Mouse (Mus musculus) T-cell, adult 2 months (primary cell): ENCODE data around the gene Mndal.
"Not testable (repeated sequence)": the region's sequence is repeated elsewhere in the genome, so short reads cannot be mapped to it uniquely, and the experiment has no call there.

Experiments
- DNase-seq: peaks from one replicate; pipeline ENCODE4 v3.0.0; 2022; ENCODE audit warnings: low spot score

Mndal gene

DNA sequence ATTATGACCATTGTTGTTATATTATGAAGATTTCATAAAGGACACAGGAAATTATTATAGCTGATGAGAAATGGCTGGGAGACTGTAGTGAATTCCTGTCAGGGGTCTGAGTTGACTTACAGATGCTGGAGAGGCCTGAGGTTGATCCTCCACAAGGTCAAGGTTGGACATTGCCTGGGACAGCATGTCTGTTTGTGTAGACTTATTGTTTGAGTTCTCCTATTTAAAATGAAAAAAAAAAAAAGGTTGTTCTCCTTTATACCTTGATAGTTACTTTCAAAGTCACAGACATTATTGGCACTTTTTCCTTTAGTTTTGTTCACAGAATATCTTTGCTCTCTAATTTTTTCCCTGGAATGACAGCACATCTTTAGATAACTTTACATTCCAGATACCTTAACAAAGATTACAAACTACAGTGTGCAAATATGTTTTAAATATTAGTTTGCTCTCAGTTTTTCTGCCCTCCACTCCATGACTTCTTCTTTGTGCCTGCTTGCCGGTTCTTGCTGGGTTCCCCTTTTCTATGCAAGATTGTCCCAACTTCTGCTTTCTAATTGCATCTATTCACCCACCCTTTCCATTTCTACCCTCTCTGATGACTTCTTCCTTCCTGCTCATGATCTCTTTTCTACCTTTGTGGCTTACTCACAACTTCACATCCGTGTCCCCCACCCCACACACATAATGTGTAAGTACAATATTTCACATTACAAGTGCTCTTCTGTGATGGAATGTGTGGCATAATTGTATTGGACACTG, 55.1 kb downstream of the Mndal start:
- DNase-seq = not testable (repeated sequence)

DNA sequence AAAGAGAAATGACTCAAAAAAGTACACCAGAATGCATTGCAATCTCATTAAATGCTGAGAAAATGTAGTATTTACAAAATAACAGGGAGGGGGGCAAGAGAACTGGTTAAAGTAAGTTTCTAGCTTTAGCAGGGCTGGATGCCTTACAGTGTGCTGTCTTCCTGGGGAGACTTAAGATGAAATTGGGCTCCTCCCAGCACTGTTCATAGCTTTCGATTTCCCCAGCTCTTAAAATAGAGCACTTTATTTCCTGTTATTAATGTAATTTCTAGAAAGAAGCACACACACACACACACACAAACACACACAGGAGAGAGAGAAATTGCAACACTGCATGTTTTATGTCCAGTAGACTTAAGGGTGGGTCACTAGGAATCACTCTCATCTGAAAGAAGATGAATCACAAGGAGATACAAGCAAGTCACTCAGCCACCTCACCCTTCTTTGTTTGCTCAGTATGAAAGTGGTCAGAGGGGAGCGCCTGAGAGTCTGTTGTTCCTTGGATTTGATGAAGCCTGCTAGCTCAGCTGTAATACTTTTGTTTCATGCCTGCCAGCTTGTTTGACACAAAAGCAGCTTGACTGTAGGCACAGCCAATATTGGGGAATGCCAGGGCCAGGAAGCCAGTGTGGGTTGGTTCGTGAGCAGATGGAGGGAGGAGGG, 62.2 kb downstream of the Mndal start:
- DNase-seq = peak; percentile 14

DNA sequence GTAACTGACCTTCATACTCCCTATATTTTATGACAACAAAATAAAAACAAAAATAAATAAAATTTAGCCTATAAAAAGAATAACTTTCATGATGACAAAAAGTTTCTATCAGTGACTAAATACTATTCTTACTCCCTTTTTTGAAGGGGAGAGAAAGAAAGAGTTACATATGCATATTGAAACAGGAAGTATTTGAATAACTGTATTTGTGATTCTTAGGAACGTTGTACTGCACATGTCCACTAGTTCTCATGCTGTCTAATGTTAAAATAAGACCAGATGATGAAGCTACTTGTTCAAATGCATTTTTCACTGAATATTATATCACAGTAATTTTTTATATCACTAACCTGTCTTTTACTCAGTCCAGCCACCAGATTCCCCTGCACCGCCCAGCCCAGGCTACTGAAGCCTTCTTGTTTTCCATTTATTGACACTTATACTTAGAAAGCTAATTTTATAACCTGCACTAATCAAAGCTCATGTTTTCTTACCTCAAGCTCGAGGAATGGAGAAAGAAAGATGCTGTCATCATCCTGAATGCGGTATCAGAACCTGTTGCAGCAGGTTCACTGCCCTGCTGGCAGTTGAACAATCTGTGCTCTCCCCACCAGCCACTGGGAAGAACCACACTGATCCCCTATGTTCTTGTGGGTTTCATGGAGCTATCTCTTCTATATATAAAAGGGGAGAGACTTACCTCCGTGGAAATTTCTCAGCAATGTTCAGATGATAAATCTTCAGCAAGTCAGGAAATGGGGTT, 62.9 kb downstream of the Mndal start:
- peak; percentile 13 for DNase-seq

DNA sequence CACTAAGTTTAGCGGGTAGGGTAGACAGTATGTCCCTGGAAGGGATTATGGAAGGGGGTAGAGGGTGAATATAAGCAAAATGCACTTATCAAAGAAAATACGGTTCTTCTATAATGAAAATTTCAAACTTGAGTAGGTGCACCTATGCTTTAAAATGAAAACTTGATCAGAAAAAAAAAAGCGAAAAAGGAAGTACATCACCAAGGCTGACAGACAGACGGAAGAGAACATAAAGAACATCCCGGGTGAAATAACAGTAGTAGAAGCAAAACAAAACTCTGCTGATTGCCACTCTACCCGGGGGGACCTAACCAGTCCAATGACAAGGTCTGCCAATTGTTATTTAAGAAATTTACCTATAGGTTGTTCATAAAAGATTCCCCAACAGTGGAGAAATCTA, 64.0 kb downstream of the Mndal start:
- peak; percentile 7 for DNase-seq

DNA sequence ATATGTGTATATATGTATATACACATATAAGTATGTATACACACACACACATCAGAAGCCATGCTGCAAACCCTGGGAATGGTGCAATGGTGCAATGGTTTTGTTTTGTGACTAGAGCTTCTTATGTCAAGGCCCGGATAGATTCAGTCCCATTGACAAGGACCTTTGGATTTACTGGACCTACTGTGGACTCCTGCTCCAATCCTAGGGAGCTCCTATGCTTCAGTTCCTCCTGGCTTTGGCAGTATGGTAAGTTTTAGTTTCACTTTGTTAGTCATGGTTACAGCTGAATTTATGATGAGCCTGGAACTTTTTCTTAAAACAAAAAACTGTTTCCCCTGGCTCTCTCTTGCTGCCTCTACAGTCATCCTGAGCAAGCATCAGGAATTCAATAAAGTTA, 65.2 kb downstream of the Mndal start:
- not testable (repeated sequence) for DNase-seq

DNA sequence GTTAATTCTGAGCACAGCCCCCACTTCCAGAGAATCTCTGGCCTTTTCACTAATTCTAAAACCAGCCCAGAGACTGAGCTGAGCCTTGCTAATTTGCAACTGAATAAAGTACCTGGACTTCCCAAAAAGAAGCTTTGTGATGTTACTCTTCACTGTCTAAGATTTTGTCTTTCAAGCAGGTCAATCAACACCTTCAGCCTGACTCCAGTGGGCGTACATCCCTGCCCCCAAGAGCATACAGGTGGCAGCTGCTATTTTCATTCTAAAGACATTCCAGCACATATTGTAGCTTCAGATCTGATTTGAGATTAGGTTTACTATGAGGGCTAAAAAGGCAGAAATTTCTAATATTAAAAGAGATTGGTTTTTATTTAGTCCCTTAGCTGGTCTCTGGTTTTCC, 73.7 kb downstream of the Mndal start:
- not testable (repeated sequence) for DNase-seq

DNA sequence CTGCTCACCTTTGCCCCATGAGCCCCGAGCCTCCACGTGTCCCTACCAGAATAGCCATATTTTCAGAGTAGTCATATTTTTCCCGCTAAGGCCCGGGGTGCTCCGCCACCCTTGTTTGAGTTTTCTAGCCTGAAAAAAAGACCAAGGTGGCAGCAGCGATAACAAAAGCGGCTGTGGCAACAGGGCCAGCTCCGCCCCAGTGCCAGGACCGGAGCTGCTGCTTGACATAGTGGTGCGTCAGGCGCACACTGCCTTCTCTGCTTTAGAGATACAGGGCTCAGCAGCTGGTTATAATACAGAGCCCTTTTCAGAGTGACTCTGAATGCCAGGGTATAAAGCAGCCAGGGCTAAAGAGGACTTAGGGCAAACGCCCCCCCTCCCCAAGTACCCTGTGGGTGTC, 75.8 kb downstream of the Mndal start:
- DNase-seq = no peak

DNA sequence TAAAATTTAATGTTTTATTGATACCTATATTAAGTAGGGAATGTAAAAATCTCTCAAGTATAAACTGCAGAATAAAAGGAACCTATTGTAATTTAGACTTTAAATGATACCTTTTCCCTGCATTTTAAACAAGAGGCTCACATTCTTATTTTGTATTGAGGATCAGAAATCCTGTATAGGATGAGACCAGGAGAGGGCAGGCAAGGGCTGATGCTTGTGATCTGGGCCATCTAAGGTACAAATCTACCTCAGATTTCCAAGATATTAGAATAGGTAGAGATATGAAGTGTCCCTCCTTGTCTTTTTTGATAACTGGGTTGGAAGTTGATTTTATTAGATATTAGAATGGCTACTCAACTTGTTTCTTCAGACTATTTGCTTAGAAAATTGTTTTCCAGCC, 88.6 kb downstream of the Mndal start:
- not testable (repeated sequence) for DNase-seq

DNA sequence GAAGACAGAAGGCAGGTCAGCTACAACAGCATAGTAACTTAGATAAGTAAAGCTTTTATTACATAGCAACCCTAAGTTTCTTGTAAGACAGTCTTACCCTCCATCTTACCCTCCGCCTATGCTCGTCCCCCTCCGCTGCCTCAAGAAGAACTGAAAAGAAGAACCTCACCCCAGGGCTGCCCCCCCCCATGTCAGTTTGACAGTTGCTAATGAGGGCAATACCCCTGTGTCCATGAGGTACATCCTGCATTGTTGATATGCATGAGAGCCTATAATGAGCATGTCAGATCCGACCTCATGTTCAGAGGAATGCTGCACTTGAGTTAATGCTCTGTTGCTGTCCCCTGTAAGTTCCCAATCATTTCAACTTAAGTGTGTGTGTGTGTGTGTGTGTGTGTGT, 89.4 kb downstream of the Mndal start:
- not testable (repeated sequence) for DNase-seq

DNA sequence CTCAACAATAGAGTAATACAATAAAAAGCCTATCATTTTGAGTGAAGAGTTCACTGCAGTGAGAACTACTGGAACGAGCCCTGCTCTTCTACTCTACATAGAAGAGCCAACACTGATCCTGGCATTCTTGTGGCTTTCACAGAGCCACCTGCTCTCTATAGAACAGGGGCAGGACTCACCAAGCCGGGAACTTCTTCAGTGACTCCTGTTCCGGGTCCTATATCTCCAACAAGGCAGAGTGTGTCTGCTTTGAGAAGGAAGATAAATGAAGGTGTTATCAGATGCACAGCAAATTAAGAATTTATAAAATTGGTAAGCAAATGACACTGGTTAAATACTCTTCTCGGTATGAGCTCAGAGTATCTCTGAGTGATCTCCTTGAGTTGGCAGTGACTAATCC, 96.1 kb downstream of the Mndal start:
- not testable (repeated sequence) for DNase-seq

DNA sequence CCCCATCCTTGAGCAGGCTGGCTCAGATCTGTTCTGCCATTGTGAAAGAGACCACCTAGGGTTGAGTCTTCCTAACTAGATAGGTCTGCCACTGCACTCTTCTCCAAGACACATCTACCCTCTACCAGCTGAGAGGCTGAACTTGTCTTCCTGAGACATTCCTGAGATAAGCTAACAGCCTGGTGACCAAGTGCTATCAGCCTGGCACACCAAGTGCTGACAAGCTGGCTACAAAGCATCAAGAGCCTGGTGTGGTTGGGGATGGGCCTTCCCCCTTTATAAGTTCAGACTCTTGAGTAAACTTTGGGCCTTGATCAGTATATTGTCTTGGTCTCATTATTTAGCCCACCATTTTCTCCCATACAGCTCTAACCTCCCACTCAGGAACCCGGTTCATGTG, 97.5 kb downstream of the Mndal start:
- no peak for DNase-seq

DNA sequence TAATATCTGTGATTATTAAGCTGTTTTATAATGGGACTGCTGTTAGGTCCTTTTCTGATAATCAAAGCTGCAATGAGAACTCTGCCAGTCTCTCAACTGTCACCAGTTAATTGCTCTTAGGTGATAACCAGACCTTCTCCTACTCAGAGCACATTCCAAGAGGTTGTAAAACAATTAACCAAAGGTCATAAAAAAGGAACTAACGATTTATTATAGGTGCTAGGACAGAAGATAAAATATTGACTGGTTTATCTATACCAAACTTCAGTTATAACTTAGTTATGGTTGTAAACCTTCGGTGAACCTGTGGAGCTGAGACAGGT, 120.8 kb downstream of the Mndal start:
- DNase-seq = not testable (repeated sequence)

DNA sequence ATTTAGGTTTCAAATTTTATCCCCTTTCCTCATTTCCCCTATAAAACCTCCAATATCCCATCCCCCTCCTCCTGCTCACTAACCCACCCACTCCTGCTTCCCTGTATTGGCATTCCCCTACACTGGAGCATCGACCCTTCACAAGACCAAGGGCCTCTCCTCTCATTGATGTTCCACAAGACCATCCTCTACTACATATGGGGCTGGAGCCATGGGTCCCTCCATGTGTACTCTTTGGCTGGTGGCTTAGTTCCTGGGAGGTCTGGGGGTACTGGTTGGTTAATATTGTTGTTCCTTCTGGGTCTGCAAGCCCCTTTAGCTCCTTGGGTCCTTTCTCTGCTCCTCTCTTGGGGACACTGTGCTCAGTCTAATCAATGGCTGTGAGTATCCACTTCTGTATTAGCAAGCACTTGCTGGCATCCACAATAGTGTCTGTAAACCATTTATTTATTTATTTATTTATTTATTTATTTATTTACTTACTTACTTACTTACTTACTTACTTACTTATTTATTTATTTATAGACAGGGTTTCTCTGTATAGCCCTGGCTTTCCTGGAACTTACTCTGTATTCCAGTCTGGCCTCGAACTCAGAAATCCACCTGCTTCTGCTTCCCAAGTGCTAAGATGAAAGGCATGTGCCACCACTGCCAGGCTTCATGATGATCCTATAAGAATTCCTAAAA, 121.4 kb downstream of the Mndal start:
- not testable (repeated sequence) for DNase-seq

DNA sequence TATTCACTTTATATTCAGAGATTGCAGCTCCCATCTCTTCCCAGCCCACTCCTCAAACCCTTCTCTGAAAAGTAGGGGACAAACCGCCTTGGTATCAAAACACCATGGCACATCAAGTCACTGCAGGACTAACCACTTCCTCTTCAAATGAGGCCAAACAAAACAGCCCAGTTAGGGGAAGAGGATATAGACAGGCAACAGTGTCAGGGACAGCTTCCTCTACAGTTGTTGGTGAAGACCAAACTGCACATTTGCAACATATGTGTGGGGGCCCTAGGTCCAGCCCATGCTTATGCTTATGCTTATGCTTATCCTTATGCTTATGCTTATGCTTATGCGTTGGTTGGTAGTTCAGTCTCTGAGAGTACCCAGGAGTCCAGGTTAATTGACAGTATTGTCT, 133.0 kb downstream of the Mndal start:
- peak; percentile 17 for DNase-seq

DNA sequence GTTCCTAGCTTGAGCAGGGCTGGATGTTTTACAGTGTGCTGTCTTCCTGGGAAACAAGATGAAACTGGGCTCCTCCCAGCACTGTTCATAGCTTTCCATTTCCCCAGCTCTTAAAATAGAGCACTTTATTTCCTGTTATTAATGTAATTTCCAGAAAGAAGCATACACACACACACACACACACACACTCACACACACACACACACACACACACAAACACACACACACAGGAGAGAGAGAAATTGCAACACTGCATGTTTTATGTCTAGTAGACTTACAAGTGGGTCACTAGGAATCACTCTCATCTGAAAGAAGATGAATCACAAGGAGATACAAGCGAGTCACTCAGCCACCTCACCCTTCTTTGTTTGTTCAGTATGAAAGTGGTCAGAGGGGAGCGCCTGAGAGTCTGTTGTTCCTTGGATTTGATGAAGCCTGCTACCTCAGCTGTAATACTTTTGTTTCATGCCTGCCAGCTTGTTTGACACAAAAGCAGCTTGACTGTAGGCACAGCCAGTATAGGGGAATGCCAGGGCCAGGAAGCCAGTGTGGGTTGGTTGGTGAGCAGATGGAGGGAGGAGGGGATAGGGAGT, 139.5 kb downstream of the Mndal start:
- not testable (repeated sequence) for DNase-seq

DNA sequence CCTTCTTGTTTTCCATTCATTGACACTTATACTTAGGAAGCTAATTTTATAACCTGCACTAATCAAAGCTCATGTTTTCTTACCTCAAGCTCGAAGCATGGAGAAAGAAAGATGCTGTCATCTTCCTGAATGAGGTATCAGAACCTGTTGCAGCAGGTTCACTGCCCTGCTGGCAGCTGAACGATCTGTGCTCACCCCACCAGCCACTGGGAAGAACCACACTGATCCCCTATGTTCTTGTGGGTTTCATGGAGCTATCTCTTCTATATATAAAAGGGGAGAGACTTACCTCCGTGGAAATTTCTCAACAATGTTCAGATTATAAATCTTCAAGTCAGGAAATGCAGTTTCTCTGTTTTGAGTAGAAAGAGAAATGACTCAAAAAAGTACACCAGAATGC, 140.1 kb downstream of the Mndal start:
- not testable (repeated sequence) for DNase-seq

DNA sequence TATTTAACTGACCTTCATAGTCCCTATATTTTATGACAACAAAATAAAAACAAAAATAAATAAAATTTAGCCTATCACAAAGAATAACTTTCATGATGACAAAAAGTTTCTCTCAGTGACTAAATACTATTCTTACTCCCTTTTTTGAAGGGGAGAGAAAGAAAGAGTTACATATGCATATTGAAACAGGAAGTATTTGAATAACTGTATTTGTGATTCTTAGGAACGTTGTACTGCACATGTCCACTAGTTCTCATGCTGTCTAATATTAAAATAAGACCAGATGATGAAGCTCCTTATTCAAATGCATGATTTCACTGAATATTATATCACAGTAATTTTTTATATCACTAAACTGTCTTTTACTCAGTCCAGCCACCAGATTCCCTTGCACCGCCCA, 140.5 kb downstream of the Mndal start:
- not testable (repeated sequence) for DNase-seq
